Mouse (Mus musculus) kidney, postnatal 0 days (tissue): ENCODE data around the gene Hoxd3. TPM values are rescaled to one million over a fixed set of nuclear protein-coding genes. Genes with fewer than 3 reads are reported as not detected.
A peak's percentile ranks its signal among the peaks of the same experiment; 100 is the strongest.

Source experiments
- ATAC-seq: fragments of 200-750 bp; cut with Nextera tagmentation; replicated peaks from 2 replicates; pipeline ENCODE4 v1.8.0; 2017; ENCODE audit warnings: low read depth, moderate number of reproducible peaks, moderate TSS enrichment, moderate library complexity; ENCODE audit not compliant: low FRiP score
- DNase-seq: peaks from one replicate; pipeline ENCODE4 v3.0.0-alpha.2; 2016; ENCODE audit warnings: low spot score
- H3K27ac ChIP-seq: fragments of 300-500 bp; sonication (generic); 2 replicates; pipeline ENCODE4 v1.5.1; 2014; ENCODE audit warnings: mild to moderate bottlenecking
- H3K27me3 ChIP-seq: fragments of 300-500 bp; sonication (generic); 2 replicates; pipeline ENCODE4 v1.6.1; 2014; ENCODE audit warnings: low read length, mixed read lengths; ENCODE audit not compliant: insufficient read depth
- H3K36me3 ChIP-seq: fragments of 300-500 bp; sonication (generic); 2 replicates; pipeline ENCODE4 v1.6.1; 2014; ENCODE audit warnings: low read length, mixed read lengths; ENCODE audit not compliant: insufficient read depth
- H3K4me1 ChIP-seq: fragments of 300-500 bp; sonication (generic); replicated peaks from 2 replicates; pipeline ENCODE4 v1.6.1; 2014; ENCODE audit warnings: antibody characterized with exemption, low read length, mixed read lengths; ENCODE audit not compliant: insufficient read depth
- H3K4me2 ChIP-seq: fragments of 300-500 bp; sonication (generic); 2 replicates; pipeline ENCODE4 v1.6.1; 2014; ENCODE audit warnings: mild to moderate bottlenecking, low read length, moderate library complexity, mixed read lengths
- H3K4me3 ChIP-seq: fragments of 300-500 bp; sonication (generic); replicated peaks from 2 replicates; pipeline ENCODE4 v1.5.1; 2014; ENCODE audit warnings: low read depth, low read length
- H3K9ac ChIP-seq: fragments of 300-500 bp; sonication (generic); 2 replicates; pipeline ENCODE4 v1.6.1; 2014; ENCODE audit warnings: low read depth, low read length
- H3K9me3 ChIP-seq: fragments of 300-500 bp; sonication (generic); replicated peaks from 2 replicates; pipeline ENCODE4 v1.6.1; 2016; ENCODE audit warnings: low read length, inconsistent platforms, mixed read lengths
- CTCF ChIP-seq: IDR thresholded peaks from 2 replicates; pipeline ENCODE4 v1.5.1; 2016; ENCODE audit warnings: antibody characterized with exemption, low read depth, mild to moderate bottlenecking, moderate library complexity
- WGBS: fragments of 180-500 bp; shearing (Covaris S2); extraction: QIAGEN DNeasy Blood & Tissue Kit; methylation state at CpG from one replicate; pipeline ENCODE4 v1.1.7; 2014; 5-methylcytosine and 5-hydroxymethylcytosine counted together
- polyA plus RNA-seq: library from polyadenylated mRNA; unstranded; fragments of >200 nt; fragmentation: Nextera tagmentation; extraction: Ambion mirVana; gene quantifications from 2 replicates; pipeline ENCODE4 v1.2.1, GENCODE M21; 2015

The Hoxd3 gene
- polyA plus RNA-seq, 1 experiment from 2014 or later, result 8.0 TPM

DNA sequence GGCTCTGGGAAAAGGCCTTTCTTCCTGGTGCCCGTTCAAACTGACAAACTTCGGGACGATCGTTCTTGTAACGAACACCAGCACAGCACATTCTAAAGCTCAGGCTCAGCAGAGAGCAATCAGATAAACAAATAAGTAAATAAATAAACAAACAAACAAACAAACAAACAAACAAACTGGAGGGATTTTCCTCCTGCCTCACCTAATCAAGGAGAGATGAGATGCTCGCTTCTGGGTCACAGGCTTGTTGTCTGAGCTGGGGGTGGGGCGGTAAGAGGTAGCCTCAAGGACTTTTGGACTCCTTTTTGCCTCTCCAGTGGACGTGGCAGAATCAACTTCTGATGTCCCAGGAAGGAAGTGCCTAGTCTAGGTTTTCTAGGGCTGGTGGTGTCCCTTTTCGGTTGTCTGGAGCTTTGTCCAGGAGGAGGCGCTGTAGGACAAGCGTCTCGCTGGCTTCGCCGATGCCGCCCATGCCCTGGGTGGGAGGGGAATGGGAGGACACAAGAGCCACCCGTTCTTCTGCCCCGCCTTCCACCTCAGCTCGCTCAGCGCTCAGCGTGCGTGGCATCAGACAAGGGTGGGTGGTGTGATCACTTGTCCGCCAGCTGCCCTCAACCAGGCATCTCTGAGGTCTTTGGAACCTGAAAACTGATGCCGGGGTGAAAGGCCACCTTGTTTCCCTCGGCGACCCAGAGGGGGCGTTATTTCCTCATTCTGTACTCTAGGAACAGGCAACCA, 3.9 kb downstream of the Hoxd3 start:
- peak overlapping the region; percentile 36; the same call in 1 of the 2 replicates for H3K27ac ChIP-seq
- 0 out of 2 replicates have a peak overlapping the region, but pooled peaks have one; percentile 42 for H3K9ac ChIP-seq
- ATAC-seq (peak; percentile 77), DNase-seq (peak; percentile 94)
- no peaks in the 10 kb centered on the region for H3K27me3 ChIP-seq
- H3K9me3 ChIP-seq, result no peaks in the 10 kb centered on the region
- peaks cover 32% of the 10 kb centered on the region for H3K4me1 ChIP-seq
- peak overlapping the region; percentile 81 for H3K4me2 ChIP-seq
- no peaks in the 10 kb centered on the region for H3K36me3 ChIP-seq
- TF ChIP-seq CTCF, result peak; percentile 98
- peak overlapping the region; percentile 73 for H3K4me3 ChIP-seq
- 4% methylated on average over 26 of the region's 26 CpGs for WGBS

GRCm38 (mm10) chr2:74720384-74720783, 8.7 kb downstream of the Hoxd3 start:
- TF ChIP-seq CTCF, result no peak
- WGBS, result 29% methylated on average over 2 of the region's 2 CpGs
- H3K9ac ChIP-seq, result no peak overlapping the region

DNA sequence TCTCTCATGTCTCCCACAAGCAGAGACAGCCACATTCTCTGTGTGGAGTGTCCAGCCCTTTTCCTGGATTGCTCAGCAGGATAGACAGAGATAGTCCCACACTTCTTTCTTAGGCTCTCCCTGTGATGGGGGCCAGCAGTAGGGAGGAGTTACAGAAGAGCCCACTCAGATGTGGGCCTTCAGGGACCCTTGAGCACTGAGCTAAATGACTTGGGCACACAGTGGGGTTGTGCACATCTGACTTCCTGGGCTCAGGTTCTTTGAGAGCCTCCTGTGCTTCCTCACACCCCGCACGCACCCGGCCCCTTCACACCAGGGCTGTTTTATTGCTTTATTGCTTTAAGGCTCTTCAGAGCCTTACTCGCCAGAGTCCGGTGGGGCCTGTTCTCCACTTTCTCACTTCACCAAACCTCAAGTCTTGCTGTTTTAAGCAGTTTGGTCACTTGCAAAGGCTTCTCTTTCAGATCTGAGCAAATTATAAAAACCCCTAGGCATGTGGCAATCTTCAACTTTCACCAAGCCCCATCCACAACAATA, 9.3 kb downstream of the Hoxd3 start:
- no peaks in the 10 kb centered on the region for H3K9me3 ChIP-seq
- 0 out of 2 replicates have a peak overlapping the region, but pooled peaks have one; percentile 27 for H3K9ac ChIP-seq
- H3K4me2 ChIP-seq, result peak overlapping the region; percentile 65
- DNase-seq (no peak), ATAC-seq (no peak)
- WGBS, result 39% methylated on average over 5 of the region's 5 CpGs
- no peaks in the 10 kb centered on the region for H3K36me3 ChIP-seq
- no peaks in the 10 kb centered on the region for H3K27me3 ChIP-seq
- no peak for TF ChIP-seq CTCF
- H3K4me1 ChIP-seq, result peaks cover 40% of the 10 kb centered on the region
- H3K27ac ChIP-seq, result peak overlapping the region; percentile 39; the same call in 1 of the 2 replicates
- 0 out of 2 replicates have a peak overlapping the region, but pooled peaks have one; percentile 8 for H3K4me3 ChIP-seq

More at GRCm38 (mm10) chr2:74720384-74720783, 8.7 kb downstream of the Hoxd3 start:
- Histone ChIP-seq H3K4me1 (peaks cover 45% of the 10 kb centered on the region), H3K27ac (no peak overlapping the region), H3K4me2 (no peak overlapping the region), H3K9me3 (no peaks in the 10 kb centered on the region), H3K27me3 (no peaks in the 10 kb centered on the region), H3K36me3 (no peaks in the 10 kb centered on the region), H3K4me3 (no peak overlapping the region)
- ATAC-seq, result no peak
- DNase-seq, result no peak

GRCm38 (mm10) chr2:74721882-74722281, 10.2 kb downstream of the Hoxd3 start:
- ATAC-seq, result no peak
- peak overlapping the region; percentile 65 for H3K4me2 ChIP-seq
- peak overlapping the region; percentile 8 for H3K4me3 ChIP-seq
- no peak overlapping the region for H3K9ac ChIP-seq
- H3K4me1 ChIP-seq, result peaks cover 45% of the 10 kb centered on the region
- H3K9me3 ChIP-seq, result no peaks in the 10 kb centered on the region
- peak; percentile 90 for DNase-seq
- no peaks in the 10 kb centered on the region for H3K36me3 ChIP-seq
- H3K27me3 ChIP-seq, result no peaks in the 10 kb centered on the region
- WGBS, result 11% methylated on average over 6 of the region's 6 CpGs
- H3K27ac ChIP-seq, result peak overlapping the region; percentile 15; the same call in 1 of the 2 replicates
- TF ChIP-seq CTCF, result no peak

DNA sequence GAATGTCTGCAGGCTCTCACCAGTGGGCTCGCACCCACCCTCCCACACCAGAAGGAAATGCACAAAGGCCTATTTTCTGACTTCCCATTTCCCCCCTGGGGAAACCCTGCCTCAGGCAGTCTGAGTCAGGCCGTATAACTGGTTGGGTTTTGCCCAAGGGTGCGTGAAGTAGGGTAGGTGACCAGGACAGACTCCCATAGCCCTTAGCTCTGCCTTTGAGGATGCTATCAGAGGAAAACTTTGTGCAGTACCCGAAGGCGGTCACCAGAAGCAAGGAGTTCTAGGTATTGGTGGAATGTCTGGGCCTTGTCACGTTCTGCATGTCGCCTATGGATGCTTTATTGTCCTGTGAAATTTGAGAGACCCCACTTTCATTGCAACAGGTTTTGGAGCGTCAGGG, 11.2 kb downstream of the Hoxd3 start:
- no peaks in the 10 kb centered on the region for H3K36me3 ChIP-seq
- H3K9me3 ChIP-seq, result no peaks in the 10 kb centered on the region
- H3K4me3 ChIP-seq, result peak overlapping the region; percentile 22
- TF ChIP-seq CTCF, result no peak
- H3K4me1 ChIP-seq, result peaks cover 50% of the 10 kb centered on the region
- H3K27ac ChIP-seq, result peak overlapping the region; percentile 63
- ATAC-seq (no peak), DNase-seq (no peak)
- no peaks in the 10 kb centered on the region for H3K27me3 ChIP-seq
- WGBS, result 46% methylated on average over 8 of the region's 8 CpGs
- 0 out of 2 replicates have a peak overlapping the region, but pooled peaks have one; percentile 35 for H3K9ac ChIP-seq
- H3K4me2 ChIP-seq, result peak overlapping the region; percentile 65

DNA sequence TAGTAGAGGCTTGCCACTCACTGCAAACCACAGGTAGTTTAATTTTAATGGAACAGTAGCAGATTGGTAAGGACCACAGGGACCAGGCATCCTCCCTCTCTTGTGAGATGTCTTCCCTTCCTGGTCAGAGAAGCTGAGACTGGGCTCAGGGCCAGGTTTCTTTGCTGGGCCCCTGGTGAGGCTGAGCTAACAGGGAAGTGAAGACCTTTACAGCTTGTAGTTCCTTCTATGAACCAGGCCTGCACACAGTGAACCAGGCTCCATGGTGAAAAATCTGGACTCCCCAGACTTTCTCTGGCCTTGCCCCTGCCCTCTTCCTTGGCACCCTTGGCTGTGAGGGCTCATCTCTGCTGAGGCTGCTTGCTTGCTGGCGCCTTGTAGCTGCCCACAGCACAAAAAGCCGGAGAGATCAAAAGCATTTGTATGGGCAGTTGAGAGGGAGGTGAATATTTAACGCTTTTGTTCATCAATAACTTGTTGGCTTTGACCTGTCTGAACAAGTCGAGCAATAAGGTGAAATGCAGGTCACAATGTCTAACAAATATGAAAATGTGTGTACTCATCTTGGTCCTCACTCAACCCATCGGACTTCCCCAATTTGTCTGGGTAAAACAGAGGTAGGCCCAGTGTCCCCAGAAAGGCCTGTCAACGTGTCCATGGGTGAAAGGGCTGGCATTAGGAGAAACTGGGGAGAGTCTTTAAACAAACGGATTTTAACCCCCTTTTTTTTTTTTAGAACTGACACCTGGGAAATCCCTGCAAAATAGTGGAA, 12.7 kb downstream of the Hoxd3 start:
- 54% methylated on average over 7 of the region's 7 CpGs for WGBS
- H3K27me3 ChIP-seq, result no peaks in the 10 kb centered on the region
- H3K9me3 ChIP-seq, result no peaks in the 10 kb centered on the region
- peak overlapping the region; percentile 63 for H3K27ac ChIP-seq
- 0 out of 2 replicates have a peak, but pooled peaks cover 4% of the 10 kb centered on the region for H3K36me3 ChIP-seq
- no peak for DNase-seq
- ATAC-seq, result no peak
- H3K4me1 ChIP-seq, result peaks cover 46% of the 10 kb centered on the region
- H3K9ac ChIP-seq, result peak overlapping the region; percentile 49; the same call in 1 of the 2 replicates
- peak overlapping the region; percentile 22; the same call in 1 of the 2 replicates for H3K4me3 ChIP-seq
- TF ChIP-seq CTCF, result no peak
- H3K4me2 ChIP-seq, result peak overlapping the region; percentile 65
